Mouse (Mus musculus) erythroblast, embryonic 14.5 days (primary cell): ENCODE results near the gene Ifit3. TPM values are rescaled to one million over a fixed set of nuclear protein-coding genes. Genes with fewer than 3 reads are reported as not detected.
"Not testable (repeated sequence)": the region's sequence is repeated elsewhere in the genome, so short reads cannot be mapped to it uniquely, and the experiment has no call there.

ENCODE experiments used
- H3K27me3 ChIP-seq: 2 replicates; pipeline ENCODE4 v1.6.1; 2012; ENCODE audit warnings: inconsistent platforms; ENCODE audit not compliant: control insufficient read depth
- H3K36me3 ChIP-seq: 2 replicates; pipeline ENCODE4 v1.6.1; 2012; ENCODE audit warnings: mild to moderate bottlenecking, inconsistent platforms; ENCODE audit not compliant: control insufficient read depth
- H3K4me1 ChIP-seq: 2 replicates; pipeline ENCODE4 v1.6.1; 2012; ENCODE audit warnings: inconsistent platforms; ENCODE audit not compliant: control insufficient read depth
- H3K4me3 ChIP-seq: replicated peaks from 2 replicates; pipeline ENCODE3; 2012; ENCODE audit warnings: moderate library complexity, mild to moderate bottlenecking, inconsistent platforms
- H3K9me3 ChIP-seq: 2 replicates; pipeline ENCODE4 v1.6.1; 2012; ENCODE audit warnings: low read length, inconsistent platforms, mixed read lengths; ENCODE audit not compliant: control insufficient read depth
- GATA1 ChIP-seq: IDR thresholded peaks from 2 replicates; pipeline ENCODE4 v1.6.1; 2012; ENCODE audit warnings: low read length, inconsistent platforms, mixed read lengths
- TAL1 ChIP-seq: IDR thresholded peaks from 3 replicates; pipeline ENCODE4 v1.6.1; 2012; ENCODE audit warnings: low read length, inconsistent platforms, mixed read lengths
- polyA plus RNA-seq: library from polyadenylated mRNA; stranded (reverse); fragments of >175 nt; gene quantifications from 2 replicates; pipeline ENCODE4 v1.2.3, GENCODE M21; 2012

Gene Ifit3
- polyA plus RNA-seq, 1 experiment, result not detected

- no peaks in the 10 kb centered on the region for H3K36me3 ChIP-seq
- H3K4me1 ChIP-seq, result peaks cover 14% of the 10 kb centered on the region
- H3K9me3 ChIP-seq, result no peaks in the 10 kb centered on the region
- no peaks in the 10 kb centered on the region for H3K27me3 ChIP-seq
- H3K4me3 ChIP-seq, result no peak overlapping the region
- no peak for TF ChIP-seq TAL1
- TF ChIP-seq GATA1, result no peak
These were observed 29.3 kb upstream of the Ifit3 start for GRCm38 (mm10) chr19:34554061-34554460.

- Histone ChIP-seq H3K27me3 (no peaks in the 10 kb centered on the region), H3K4me3 (no peak overlapping the region), H3K36me3 (no peaks in the 10 kb centered on the region), H3K9me3 (no peaks in the 10 kb centered on the region), H3K4me1 (peaks cover 4% of the 10 kb centered on the region)
- TF ChIP-seq GATA1 (no peak), TAL1 (no peak)
These were observed 26.7 kb upstream of the Ifit3 start for GRCm38 (mm10) chr19:34556621-34557020.

- Histone ChIP-seq H3K36me3 (no peaks in the 10 kb centered on the region), H3K9me3 (no peaks in the 10 kb centered on the region), H3K4me3 (no peak overlapping the region), H3K27me3 (no peaks in the 10 kb centered on the region), H3K4me1 (peaks cover 7% of the 10 kb centered on the region)
- TF ChIP-seq GATA1, result no peak
- TF ChIP-seq TAL1, result no peak
These were observed 20.8 kb upstream of the Ifit3 start for GRCm38 (mm10) chr19:34562556-34562955.

- H3K36me3 ChIP-seq, result no peaks in the 10 kb centered on the region
- no peak for TF ChIP-seq GATA1
- TF ChIP-seq TAL1, result no peak
- H3K27me3 ChIP-seq, result no peaks in the 10 kb centered on the region
- H3K4me1 ChIP-seq, result peaks cover 5% of the 10 kb centered on the region
- no peak overlapping the region for H3K4me3 ChIP-seq
- H3K9me3 ChIP-seq, result no peaks in the 10 kb centered on the region
These were observed 17.1 kb upstream of the Ifit3 start for GRCm38 (mm10) chr19:34566178-34566784.

- no peak for TF ChIP-seq GATA1
- TF ChIP-seq TAL1, result no peak
- Histone ChIP-seq H3K27me3 (no peaks in the 10 kb centered on the region), H3K9me3 (no peaks in the 10 kb centered on the region), H3K4me1 (no peaks in the 10 kb centered on the region), H3K4me3 (no peak overlapping the region), H3K36me3 (peaks cover 5% of the 10 kb centered on the region; the same call in 1 of the 2 replicates)
These were observed 14.1 kb upstream of the Ifit3 start for GRCm38 (mm10) chr19:34568988-34569895.

- H3K4me3 ChIP-seq, result no peak overlapping the region
- no peak for TF ChIP-seq TAL1
- TF ChIP-seq GATA1, result no peak
- peaks cover 5% of the 10 kb centered on the region; the same call in 1 of the 2 replicates for H3K36me3 ChIP-seq
- H3K4me1 ChIP-seq, result no peaks in the 10 kb centered on the region
- no peaks in the 10 kb centered on the region for H3K9me3 ChIP-seq
- H3K27me3 ChIP-seq, result no peaks in the 10 kb centered on the region
These were observed 13.3 kb upstream of the Ifit3 start for GRCm38 (mm10) chr19:34569896-34570476.

GRCm38 (mm10) chr19:34571080-34571479 is 12.3 kb upstream of the Ifit3 start:
- Histone ChIP-seq H3K27me3 (no peaks in the 10 kb centered on the region), H3K4me3 (no peak overlapping the region), H3K4me1 (no peaks in the 10 kb centered on the region), H3K36me3 (peaks cover 5% of the 10 kb centered on the region; the same call in 1 of the 2 replicates), H3K9me3 (no peaks in the 10 kb centered on the region)
- TF ChIP-seq TAL1, result no peak
- no peak for TF ChIP-seq GATA1

- Histone ChIP-seq H3K36me3 (peaks cover 5% of the 10 kb centered on the region; the same call in 1 of the 2 replicates), H3K27me3 (no peaks in the 10 kb centered on the region), H3K4me1 (no peaks in the 10 kb centered on the region), H3K4me3 (no peak overlapping the region), H3K9me3 (no peaks in the 10 kb centered on the region)
- TF ChIP-seq GATA1 (no peak), TAL1 (no peak)
These were observed 9.7 kb upstream of the Ifit3 start for GRCm38 (mm10) chr19:34573650-34574049.

- Histone ChIP-seq H3K9me3 (no peaks in the 10 kb centered on the region), H3K36me3 (peaks cover 5% of the 10 kb centered on the region; the same call in 1 of the 2 replicates), H3K27me3 (no peaks in the 10 kb centered on the region), H3K4me3 (no peak overlapping the region), H3K4me1 (no peaks in the 10 kb centered on the region)
- TF ChIP-seq GATA1 (no peak), TAL1 (no peak)
These were observed 6.2 kb upstream of the Ifit3 start for GRCm38 (mm10) chr19:34577121-34577520.

GRCm38 (mm10) chr19:34582696-34583095 is 635 bp upstream of the Ifit3 start:
- not testable (repeated sequence) for H3K9me3 ChIP-seq, H3K4me1 ChIP-seq, H3K4me3 ChIP-seq, H3K27me3 ChIP-seq, H3K36me3 ChIP-seq

GRCm38 (mm10) chr19:34585740-34586458 is 2.6 kb downstream of the Ifit3 start:
- not testable (repeated sequence) for H3K4me1 ChIP-seq, H3K36me3 ChIP-seq, H3K4me3 ChIP-seq, H3K9me3 ChIP-seq, H3K27me3 ChIP-seq

- H3K36me3 ChIP-seq, H3K4me1 ChIP-seq, H3K9me3 ChIP-seq, H3K27me3 ChIP-seq, H3K4me3 ChIP-seq: not testable (repeated sequence)
These were observed 4.8 kb downstream of the Ifit3 start for GRCm38 (mm10) chr19:34587898-34588692.
